Mouse (Mus musculus) limb, embryonic 14.5 days (tissue): Measurements from ENCODE around the gene Slc12a6. TPM values are rescaled to one million over a fixed set of nuclear protein-coding genes. Genes with fewer than 3 reads are reported as not detected.

ENCODE experiments used
- ATAC-seq: fragments of 200-750 bp; cut with Nextera tagmentation; 2 replicates; pipeline ENCODE4 v1.8.0; 2017; ENCODE audit warnings: low read depth, moderate number of reproducible peaks, moderate TSS enrichment; ENCODE audit not compliant: low FRiP score
- DNase-seq: peaks from one replicate; pipeline ENCODE4 v3.0.0-alpha.2; 2015; ENCODE audit warnings: low spot score
- H3K27ac ChIP-seq: fragments of 300-500 bp; sonication (generic); replicated peaks from 2 replicates; pipeline ENCODE4 v1.5.1; 2014; ENCODE audit warnings: low read depth, mild to moderate bottlenecking, low read length, moderate library complexity, mixed read lengths
- H3K27me3 ChIP-seq: fragments of 300-500 bp; sonication (generic); 2 replicates; pipeline ENCODE4 v1.6.1; 2014; ENCODE audit warnings: low read length, mixed read lengths; ENCODE audit not compliant: control insufficient read depth, insufficient read depth
- H3K36me3 ChIP-seq: fragments of 300-500 bp; sonication (generic); 2 replicates; pipeline ENCODE4 v1.6.1; 2014; ENCODE audit warnings: mild to moderate bottlenecking, low read length, moderate library complexity, mixed read lengths; ENCODE audit not compliant: control insufficient read depth, insufficient read depth
- H3K4me1 ChIP-seq: fragments of 300-500 bp; sonication (generic); 2 replicates; pipeline ENCODE4 v1.6.1; 2014; ENCODE audit warnings: antibody characterized with exemption, low read length, mixed read lengths; ENCODE audit not compliant: control insufficient read depth, insufficient read depth
- H3K4me2 ChIP-seq: fragments of 300-500 bp; sonication (generic); replicated peaks from 2 replicates; pipeline ENCODE4 v1.6.1; 2014; ENCODE audit warnings: low read depth, mild to moderate bottlenecking, low read length, moderate library complexity; ENCODE audit not compliant: severe bottlenecking
- H3K4me3 ChIP-seq: fragments of 300-500 bp; sonication (generic); replicated peaks from 2 replicates; pipeline ENCODE4 v1.5.1; 2014; ENCODE audit warnings: low read length
- H3K9ac ChIP-seq: fragments of 300-500 bp; sonication (generic); 2 replicates; pipeline ENCODE4 v1.6.1; 2014; ENCODE audit warnings: mild to moderate bottlenecking, low read depth, low read length, moderate library complexity; ENCODE audit not compliant: severe bottlenecking
- H3K9me3 ChIP-seq: fragments of 300-500 bp; sonication (generic); 2 replicates; pipeline ENCODE4 v1.6.1; 2016; ENCODE audit warnings: low read length; ENCODE audit not compliant: control insufficient read depth
- POLR2A ChIP-seq: fragments of 200-500 bp; IDR thresholded peaks from 2 replicates; pipeline ENCODE4 v1.8.0; 2012; ENCODE audit warnings: inconsistent platforms, mild to moderate bottlenecking, moderate library complexity, borderline replicate concordance; ENCODE audit not compliant: insufficient read depth, insufficient read length; ENCODE audit errors: extremely low read depth
- WGBS: fragments of 180-500 bp; shearing (Covaris S2); extraction: QIAGEN DNeasy Blood & Tissue Kit; methylation state at CpG from one replicate; pipeline ENCODE4 v1.1.7; 2014; 5-methylcytosine and 5-hydroxymethylcytosine counted together
- polyA plus RNA-seq, 2 experiments: library from polyadenylated mRNA; depleted of rRNA in 1 of 2; stranded (reverse) in 1 of 2; unstranded in 1 of 2; fragments of >200 nt; fragmentation: Nextera tagmentation in 1 of 2; extraction: Ambion mirVana in 1 of 2; gene quantifications; 2 replicates each; pipeline versions ENCODE4 v1.2.1 to v1.2.3; 2012 to 2014

Gene Slc12a6
- polyA plus RNA-seq, 2 experiments = 14.1 to 32.5 TPM

GRCm38 (mm10) chr2:112407030-112407429 is 141.4 kb downstream of the Slc12a6 start:
- H3K9me3 ChIP-seq = no peaks in the 10 kb centered on the region
- H3K4me2 ChIP-seq = no peak overlapping the region
- no peaks in the 10 kb centered on the region for H3K27me3 ChIP-seq
- TF ChIP-seq POLR2A = no peak
- H3K27ac ChIP-seq = no peak overlapping the region
- ATAC-seq (no peak), DNase-seq (no peak)
- H3K4me3 ChIP-seq = no peak overlapping the region
- peaks cover 38% of the 10 kb centered on the region for H3K36me3 ChIP-seq
- H3K4me1 ChIP-seq = no peaks in the 10 kb centered on the region
- no peak overlapping the region for H3K9ac ChIP-seq
- 80% methylated on average over 3 of the region's 3 CpGs for WGBS

Other genes starting within 250 kb of the Slc12a6 start
- gene Olfr1311, start 241.4 kb upstream of the Slc12a6 start, polyA plus RNA-seq (2012; rRNA removed) = not detected in 2 replicates
- gene Olfr1311, start 241.4 kb upstream of the Slc12a6 start, polyA plus RNA-seq (2014; fragmentation: Nextera tagmentation; extraction: Ambion mirVana) = not detected in 2 replicates
- gene Olfr1312, start 215.6 kb upstream of the Slc12a6 start, polyA plus RNA-seq (2012; rRNA removed) = not detected in 2 replicates
- gene Olfr1312, start 215.6 kb upstream of the Slc12a6 start, polyA plus RNA-seq (2014; fragmentation: Nextera tagmentation; extraction: Ambion mirVana) = not detected in 2 replicates
- not detected in 2 replicates for gene Olfr1313, start 188.0 kb upstream of the Slc12a6 start, polyA plus RNA-seq (2012; rRNA removed)
- not detected in 2 replicates for gene Olfr1313, start 188.0 kb upstream of the Slc12a6 start, polyA plus RNA-seq (2014; fragmentation: Nextera tagmentation; extraction: Ambion mirVana)
- 0.10 TPM in 1 of 2 replicates, not detected in the other for gene Olfr1314, start 169.0 kb upstream of the Slc12a6 start, polyA plus RNA-seq (2012; rRNA removed)
- not detected in 2 replicates for gene Olfr1314, start 169.0 kb upstream of the Slc12a6 start, polyA plus RNA-seq (2014; fragmentation: Nextera tagmentation; extraction: Ambion mirVana)
- gene Olfr1315-ps1, start 150.4 kb upstream of the Slc12a6 start, polyA plus RNA-seq (2012; rRNA removed) = not detected in 2 replicates
- not detected in 2 replicates for gene Olfr1315-ps1, start 150.4 kb upstream of the Slc12a6 start, polyA plus RNA-seq (2014; fragmentation: Nextera tagmentation; extraction: Ambion mirVana)
- gene Olfr1316, start 130.8 kb upstream of the Slc12a6 start, polyA plus RNA-seq (2012; rRNA removed) = 0.05 TPM in 1 of 2 replicates, not detected in the other
- not detected in 2 replicates for gene Olfr1316, start 130.8 kb upstream of the Slc12a6 start, polyA plus RNA-seq (2014; fragmentation: Nextera tagmentation; extraction: Ambion mirVana)
- gene Olfr1317, start 125.5 kb upstream of the Slc12a6 start, polyA plus RNA-seq (2012; rRNA removed) = not detected in 2 replicates
- gene Olfr1317, start 125.5 kb upstream of the Slc12a6 start, polyA plus RNA-seq (2014; fragmentation: Nextera tagmentation; extraction: Ambion mirVana) = not detected in 2 replicates
- gene Olfr1318, start 111.6 kb upstream of the Slc12a6 start, polyA plus RNA-seq (2012; rRNA removed) = not detected in 2 replicates
- not detected in 2 replicates for gene Olfr1318, start 111.6 kb upstream of the Slc12a6 start, polyA plus RNA-seq (2014; fragmentation: Nextera tagmentation; extraction: Ambion mirVana)
- 39.9 and 64.6 TPM in 2 replicates for gene Lpcat4, start 26.4 kb upstream of the Slc12a6 start, polyA plus RNA-seq (2012; rRNA removed)
- 19.7 and 20.9 TPM in 2 replicates for gene Lpcat4, start 26.4 kb upstream of the Slc12a6 start, polyA plus RNA-seq (2014; fragmentation: Nextera tagmentation; extraction: Ambion mirVana)
- not detected in 2 replicates for gene Nutm1, start 6.5 kb upstream of the Slc12a6 start, polyA plus RNA-seq (2012; rRNA removed)
- not detected in 2 replicates for gene Nutm1, start 6.5 kb upstream of the Slc12a6 start, polyA plus RNA-seq (2014; fragmentation: Nextera tagmentation; extraction: Ambion mirVana)
- gene Nop10, start 3.9 kb upstream of the Slc12a6 start, polyA plus RNA-seq (2012; rRNA removed) = 147 and 150 TPM in 2 replicates
- 193 and 210 TPM in 2 replicates for gene Nop10, start 3.9 kb upstream of the Slc12a6 start, polyA plus RNA-seq (2014; fragmentation: Nextera tagmentation; extraction: Ambion mirVana)
- 0.03 TPM in 1 of 2 replicates, not detected in the other for gene Gm21985, start 489 bp downstream of the Slc12a6 start, polyA plus RNA-seq (2012; rRNA removed)
- gene Gm21985, start 489 bp downstream of the Slc12a6 start, polyA plus RNA-seq (2014; fragmentation: Nextera tagmentation; extraction: Ambion mirVana) = not detected in 2 replicates
- 75.1 and 83.0 TPM in 2 replicates for gene Emc4, start 102.2 kb downstream of the Slc12a6 start, polyA plus RNA-seq (2012; rRNA removed)
- 104 and 108 TPM in 2 replicates for gene Emc4, start 102.2 kb downstream of the Slc12a6 start, polyA plus RNA-seq (2014; fragmentation: Nextera tagmentation; extraction: Ambion mirVana)
- 19.8 and 21.2 TPM in 2 replicates for gene Katnbl1, start 113.4 kb downstream of the Slc12a6 start, polyA plus RNA-seq (2012; rRNA removed)
- gene Katnbl1, start 113.4 kb downstream of the Slc12a6 start, polyA plus RNA-seq (2014; fragmentation: Nextera tagmentation; extraction: Ambion mirVana) = 50.1 and 50.2 TPM in 2 replicates
- gene Emc7, start 189.2 kb downstream of the Slc12a6 start, polyA plus RNA-seq (2012; rRNA removed) = 9.2 and 11.7 TPM in 2 replicates
- gene Emc7, start 189.2 kb downstream of the Slc12a6 start, polyA plus RNA-seq (2014; fragmentation: Nextera tagmentation; extraction: Ambion mirVana) = 18.3 and 18.4 TPM in 2 replicates
- 0.08 TPM in 1 of 2 replicates, not detected in the other for gene Chrm5, start 214.9 kb downstream of the Slc12a6 start, polyA plus RNA-seq (2012; rRNA removed)
- not detected in 2 replicates for gene Chrm5, start 214.9 kb downstream of the Slc12a6 start, polyA plus RNA-seq (2014; fragmentation: Nextera tagmentation; extraction: Ambion mirVana)
- 8.7 and 10.7 TPM in 2 replicates for gene Aven, start 227.1 kb downstream of the Slc12a6 start, polyA plus RNA-seq (2012; rRNA removed)
- gene Aven, start 227.1 kb downstream of the Slc12a6 start, polyA plus RNA-seq (2014; fragmentation: Nextera tagmentation; extraction: Ambion mirVana) = 8.0 and 9.0 TPM in 2 replicates